Mouse (Mus musculus) heart, embryonic 11.5 days (tissue): ENCODE results near the gene Med31. TPM values are rescaled to one million over a fixed set of nuclear protein-coding genes. Genes with fewer than 3 reads are reported as not detected.

Experiments used
- polyA plus RNA-seq: library from polyadenylated mRNA; unstranded; fragments of >200 nt; fragmentation: Nextera tagmentation; extraction: Ambion mirVana; gene quantifications from 2 replicates; pipeline ENCODE4 v1.2.1, GENCODE M21; 2014

Gene Med31
- polyA plus RNA-seq, 1 experiment from 2014 or later: 32.6 TPM

Other genes with a start within 250 kb of the Med31 start
- gene Aipl1, start 178.1 kb downstream of the Med31 start, polyA plus RNA-seq: 0.34 and 0.52 TPM in 2 replicates
- 98.2 and 99.0 TPM in 2 replicates for gene Pimreg, start 173.6 kb downstream of the Med31 start, polyA plus RNA-seq
- 0.07 and 0.14 TPM in 2 replicates for gene Pitpnm3, start 79.8 kb downstream of the Med31 start, polyA plus RNA-seq
- not detected in 2 replicates for gene Gm43951, start 8.8 kb downstream of the Med31 start, polyA plus RNA-seq
- gene 4933427D14Rik, start 8.1 kb downstream of the Med31 start, polyA plus RNA-seq: 5.3 and 5.4 TPM in 2 replicates
- gene Txndc17, start 8.0 kb downstream of the Med31 start, polyA plus RNA-seq: 150 and 155 TPM in 2 replicates
- 0.24 and 0.58 TPM in 2 replicates for gene Slc13a5, start 51.6 kb upstream of the Med31 start, polyA plus RNA-seq
- 2.3 and 2.4 TPM in 2 replicates for gene Xaf1, start 86.0 kb upstream of the Med31 start, polyA plus RNA-seq
- not detected in 2 replicates for gene Fbxo39, start 98.9 kb upstream of the Med31 start, polyA plus RNA-seq
- 0.52 and 0.99 TPM in 2 replicates for gene Tekt1, start 146.8 kb upstream of the Med31 start, polyA plus RNA-seq
- 107 and 123 TPM in 2 replicates for gene Smtnl2, start 196.1 kb upstream of the Med31 start, polyA plus RNA-seq
- gene Ggt6, start 219.9 kb upstream of the Med31 start, polyA plus RNA-seq: not detected in 2 replicates
- 93.8 and 101 TPM in 2 replicates for gene Mybbp1a, start 225.8 kb upstream of the Med31 start, polyA plus RNA-seq